Mouse (Mus musculus) right cerebral cortex, postnatal 25 days (tissue): ENCODE data around the gene Stard9.

Experiments used
- DNase-seq: peaks from one replicate; pipeline ENCODE4 v3.0.0; 2022

Gene Stard9

DNA sequence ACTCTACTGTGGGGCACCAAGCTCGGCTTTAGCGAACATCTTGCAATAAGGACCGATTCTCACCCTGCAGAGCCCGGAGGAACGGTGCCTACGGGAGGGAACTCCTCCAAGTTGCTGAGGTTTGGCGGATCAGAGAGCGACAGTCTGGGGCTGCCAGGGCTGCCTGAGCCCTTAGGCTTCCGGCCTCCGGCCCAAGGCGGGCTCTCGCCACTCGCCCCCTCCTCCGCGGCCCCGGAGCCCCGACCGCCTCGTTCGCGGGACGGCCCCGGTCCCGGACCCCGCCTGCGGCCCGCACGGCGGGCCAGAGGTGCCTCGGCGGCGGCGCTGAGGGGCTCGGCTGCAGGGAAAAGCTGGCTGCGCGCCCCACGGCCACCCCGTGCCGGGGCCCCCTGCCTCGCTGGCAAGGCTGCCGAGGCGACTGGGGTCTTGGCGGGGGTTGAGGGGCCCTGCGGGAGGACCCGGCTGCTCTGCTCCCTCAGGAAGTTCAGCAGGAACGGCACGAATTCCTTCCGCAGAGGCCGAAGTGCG is 101.8 kb downstream of the Stard9 start:
- no peak for DNase-seq

GRCm38 (mm10) chr2:120731167-120731862 is 102.4 kb downstream of the Stard9 start:
- peak; percentile 89 for DNase-seq

DNA sequence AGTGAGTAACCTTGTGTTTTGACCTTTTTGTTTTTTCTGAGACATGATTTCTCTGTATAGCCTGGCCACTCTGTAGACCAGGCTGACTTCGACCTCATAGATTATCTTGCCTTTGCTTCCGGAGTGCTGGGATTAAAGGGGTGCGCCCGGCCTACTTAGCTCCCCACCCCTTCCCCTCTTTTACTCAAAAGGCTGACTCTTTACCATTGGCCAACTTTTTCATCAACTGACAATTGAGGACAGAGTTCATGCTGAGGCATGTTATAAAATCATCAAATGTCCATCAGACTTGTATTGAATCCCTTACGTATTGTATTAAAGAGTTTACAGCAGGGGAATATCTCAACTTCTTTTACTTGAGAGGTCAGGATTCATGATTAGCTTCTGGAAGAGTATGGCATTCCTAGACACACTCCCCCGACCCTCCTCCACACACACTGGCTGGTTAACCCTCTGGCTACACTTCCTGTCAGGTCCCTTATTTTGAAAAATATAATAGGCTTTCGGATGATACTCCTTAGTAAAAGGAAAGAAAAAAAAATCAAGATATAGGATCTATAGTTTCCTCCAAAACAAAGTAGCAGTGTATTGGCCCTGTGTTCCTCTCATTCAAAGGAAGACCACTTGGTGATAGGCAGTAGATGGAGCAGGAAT is 103.1 kb downstream of the Stard9 start:
- no peak for DNase-seq

DNA sequence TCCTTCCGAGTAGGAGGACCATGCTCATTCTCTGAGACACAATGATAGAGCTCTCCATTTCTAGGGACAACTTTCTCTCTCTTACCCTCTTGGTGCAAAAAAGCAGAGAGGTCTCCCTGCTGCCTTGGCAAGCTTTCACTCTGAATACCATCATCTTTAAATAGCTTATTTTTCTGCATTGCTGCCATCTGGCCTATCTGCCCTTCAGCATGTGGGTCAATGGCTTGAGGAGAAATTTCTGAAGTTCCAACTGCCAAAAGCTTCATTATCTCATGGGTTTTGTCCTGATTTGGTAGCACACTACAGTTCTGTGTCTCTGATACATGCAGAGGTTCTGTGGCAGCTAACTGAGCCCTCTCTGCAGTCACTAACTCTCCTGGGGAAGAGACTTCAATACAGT is 116.6 kb downstream of the Stard9 start:
- no peak for DNase-seq

- no peak for DNase-seq
Measured at GRCm38 (mm10) chr2:120748041-120748440, 119.1 kb downstream of the Stard9 start.

DNA sequence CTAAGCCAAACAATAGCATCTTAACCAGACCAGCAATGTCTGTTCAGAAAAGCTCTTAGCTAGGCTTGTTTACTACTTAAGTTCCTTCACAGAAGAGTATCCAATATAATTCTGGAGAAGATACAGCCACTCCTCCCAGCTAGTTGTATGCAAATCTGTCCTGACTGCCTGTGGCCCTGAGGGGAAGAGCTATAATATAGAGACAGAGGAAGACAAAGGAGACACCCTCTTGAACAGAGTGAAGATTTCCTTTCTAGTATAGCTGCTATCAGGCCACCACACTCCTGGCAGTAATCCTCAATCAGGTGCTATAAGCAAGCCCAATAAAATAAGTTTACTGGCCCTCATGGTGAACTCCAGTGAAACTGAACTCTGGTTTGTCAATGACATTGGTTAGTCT is 133.0 kb downstream of the Stard9 start:
- no peak for DNase-seq

DNA sequence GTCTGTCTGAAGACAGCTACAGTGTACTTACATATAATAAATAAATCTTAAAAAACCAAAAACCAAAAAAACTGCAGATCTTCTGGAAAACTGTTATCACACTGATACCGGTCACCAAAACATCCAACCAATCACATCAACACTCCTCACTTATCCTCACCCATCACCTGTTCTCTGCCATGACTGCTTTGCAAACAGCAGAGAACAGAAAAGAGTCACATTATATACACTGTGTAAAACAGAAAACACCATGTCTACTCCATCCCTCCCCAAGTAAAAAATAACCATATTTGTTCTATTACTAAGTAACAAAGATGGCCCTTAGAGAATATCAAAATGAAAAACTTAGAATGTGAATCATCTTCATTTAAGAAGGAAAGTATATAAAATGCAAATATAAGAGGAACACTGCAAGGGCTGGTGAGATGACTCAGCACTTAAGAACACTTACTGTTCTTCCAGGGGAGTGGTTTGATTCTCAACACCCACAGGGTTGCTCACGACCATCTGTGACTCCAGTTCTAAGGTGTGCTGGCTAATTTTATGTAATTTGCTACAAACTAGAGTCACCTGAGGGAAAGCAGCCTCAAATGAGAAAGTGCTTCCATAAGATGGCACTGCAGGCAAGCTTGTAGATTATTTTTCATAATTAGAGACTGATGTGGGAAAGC is 141.5 kb downstream of the Stard9 start:
- DNase-seq = peak; percentile 49
